In the genomic region with DNA sequence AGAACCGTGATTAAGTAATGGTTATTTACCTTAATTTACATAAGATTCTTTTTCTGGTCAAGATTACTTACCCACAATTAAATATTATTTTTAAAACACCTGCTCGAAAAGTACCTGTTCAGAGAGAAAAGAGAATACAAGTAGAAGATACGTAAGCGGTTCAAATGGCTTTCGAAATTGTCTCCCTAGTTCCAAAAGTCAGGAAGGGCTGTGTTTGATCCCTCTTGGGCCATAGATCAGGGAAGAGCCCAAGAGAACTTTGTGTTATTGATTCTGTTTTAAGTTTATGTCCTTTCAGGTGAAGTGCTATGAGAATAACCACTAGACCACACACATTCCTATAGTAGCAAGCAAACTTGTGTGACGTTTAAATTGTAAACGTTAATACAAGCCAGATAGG, we compare ENCODE assay signal across 15 mouse cellular contexts.
"Had no signal": no experiment of that assay in that cellular context is flagged by ENCODE, and none has a peak within 500 bp of the region (broad histone marks: within the 10 kb centered on the region; RNA-seq: fewer than 3 reads in every experiment).

No protein-coding gene starts in this region.

- DNase-seq: retina, postnatal 1 day; right cerebral cortex, adult 18-20 months; right cerebral cortex, postnatal 14 days; right cerebral cortex, postnatal 25 days; right cerebral cortex, postnatal 4 days; spleen, adult 18-20 months; thymus, adult 18-20 months; thymus, adult 2 months; thymus, postnatal 14 days; thymus, postnatal 25 days; thymus, postnatal 36 days; thymus, postnatal 4 days had no signal

- H3K36me3 ChIP-seq: neural tube, embryonic 15.5 days; stomach, embryonic 15.5 days had no signal

- H3K27ac ChIP-seq: neural tube, embryonic 15.5 days; stomach, embryonic 15.5 days; stomach, postnatal 0 days had no signal

- H3K9me3 ChIP-seq: neural tube, embryonic 15.5 days; stomach, embryonic 15.5 days had no signal

- H3K4me3 ChIP-seq: neural tube, embryonic 15.5 days; stomach, embryonic 15.5 days had no signal

- H3K4me2 ChIP-seq: neural tube, embryonic 15.5 days; stomach, embryonic 15.5 days had no signal

- H3K27me3 ChIP-seq: neural tube, embryonic 15.5 days; stomach, embryonic 15.5 days had no signal

- H3K9ac ChIP-seq: neural tube, embryonic 15.5 days; stomach, embryonic 15.5 days had no signal

- H3K4me1 ChIP-seq: neural tube, embryonic 15.5 days; stomach, embryonic 15.5 days had no signal
